Mouse (Mus musculus): ENCODE results near the gene Gm20696. TPM values are rescaled to one million over a fixed set of nuclear protein-coding genes. Genes with fewer than 3 reads are reported as not detected.

The Gm20696 gene
- polyA plus RNA-seq, 1 experiment from 2014 or later = 2.3 TPM

DNA sequence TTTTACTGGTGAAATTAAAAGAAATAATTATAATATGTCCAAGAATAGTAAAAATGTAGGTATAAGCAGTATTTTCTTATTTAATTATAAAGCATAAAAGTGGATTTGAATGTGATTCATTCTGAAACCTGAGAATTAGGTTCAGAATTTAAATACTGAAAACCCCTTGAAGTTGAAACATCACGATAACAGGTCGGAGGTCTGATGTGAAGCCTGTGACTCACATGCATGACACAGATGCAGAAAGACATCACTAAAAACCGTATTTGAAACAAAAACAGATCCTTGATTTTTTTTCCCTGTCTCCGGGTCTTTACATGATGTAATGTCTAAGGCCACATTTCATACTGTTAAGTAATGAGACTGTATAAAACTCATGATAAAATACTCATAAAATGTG, 325.7 kb downstream of the Gm20696 start:
- no peaks in the 10 kb centered on the region for H3K9me3 ChIP-seq (replicated peaks)
- WGBS = 84% methylated on average over 4 of the region's 4 CpGs
- no peak for ATAC-seq (ENCODE audit: low FRiP score)

DNA sequence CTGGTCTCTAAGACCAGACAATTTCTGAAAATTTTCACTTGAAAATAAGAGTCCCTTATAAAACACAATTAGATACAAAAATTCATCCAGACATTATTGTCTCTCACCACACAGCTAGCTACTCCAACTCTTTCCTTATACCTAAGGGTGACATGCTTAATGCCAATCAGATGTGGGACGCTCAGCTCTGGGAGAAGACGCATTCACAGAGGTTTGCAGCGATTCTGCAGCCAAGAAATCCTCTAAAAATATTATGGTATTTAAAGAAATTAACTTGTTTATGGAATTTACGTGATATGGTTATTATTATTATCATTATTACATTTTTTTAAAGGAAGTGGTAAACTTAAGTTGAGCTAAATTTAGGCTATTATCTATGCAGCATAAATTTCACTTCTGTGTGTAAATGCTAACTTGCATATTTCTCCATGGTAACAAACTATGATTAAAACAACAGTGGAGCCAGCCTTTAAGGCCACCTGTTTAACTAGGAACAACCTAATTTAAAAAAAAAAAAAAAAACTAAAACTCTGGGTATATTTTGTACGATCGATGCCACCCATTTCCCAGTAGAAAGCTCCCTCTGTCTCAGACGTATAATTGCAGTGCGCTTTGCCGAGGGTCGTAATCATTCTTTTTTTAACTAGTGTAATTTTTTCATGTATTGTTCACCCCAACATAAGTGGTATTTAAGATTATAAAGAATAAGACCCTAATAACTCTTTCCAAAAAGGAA, 326.4 kb downstream of the Gm20696 start:
- Histone ChIP-seq H3K4me2 (no peak overlapping the region), H3K27me3 (replicated peaks) (no peaks in the 10 kb centered on the region), H3K9me3 (replicated peaks) (no peaks in the 10 kb centered on the region), H3K4me1 (peaks cover 22% of the 10 kb centered on the region; the same call in 1 of the 2 replicates), H3K36me3 (no peaks in the 10 kb centered on the region), H3K4me3 (replicated peaks) (no peak overlapping the region), H3K9ac (replicated peaks) (no peak overlapping the region), H3K27ac (replicated peaks) (no peak overlapping the region)
- ATAC-seq (ENCODE audit: low FRiP score) = no peak
- 79% methylated on average over 10 of the region's 10 CpGs for WGBS

More for the DNA sequence above, 325.7 kb downstream of the Gm20696 start:
- Histone ChIP-seq H3K27ac (replicated peaks) (no peak overlapping the region), H3K27me3 (replicated peaks) (no peaks in the 10 kb centered on the region), H3K4me2 (no peak overlapping the region), H3K36me3 (no peaks in the 10 kb centered on the region), H3K9ac (replicated peaks) (no peak overlapping the region), H3K4me3 (replicated peaks) (no peak overlapping the region), H3K4me1 (peaks cover 18% of the 10 kb centered on the region; the same call in 1 of the 2 replicates)

DNA sequence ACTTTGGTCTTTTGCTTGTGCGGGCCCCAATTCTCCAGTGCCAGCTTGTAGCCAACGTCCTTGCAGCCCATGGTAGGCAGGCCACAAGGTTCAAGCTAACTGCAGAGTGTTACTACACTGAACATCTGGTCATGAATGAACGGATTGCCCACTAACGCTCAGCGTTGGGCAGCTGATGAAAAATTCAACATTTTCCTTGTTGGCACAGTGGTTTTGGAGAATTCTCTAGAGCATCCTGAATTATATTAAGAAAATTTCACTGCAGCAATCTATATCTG, 327.3 kb downstream of the Gm20696 start:
- Histone ChIP-seq H3K9me3 (replicated peaks) (no peaks in the 10 kb centered on the region), H3K27me3 (replicated peaks) (no peaks in the 10 kb centered on the region), H3K4me1 (peaks cover 22% of the 10 kb centered on the region; the same call in 1 of the 2 replicates), H3K9ac (replicated peaks) (no peak overlapping the region), H3K27ac (replicated peaks) (no peak overlapping the region), H3K4me3 (replicated peaks) (no peak overlapping the region), H3K4me2 (no peak overlapping the region), H3K36me3 (no peaks in the 10 kb centered on the region)
- no peak for ATAC-seq (ENCODE audit: low FRiP score)
- 27% methylated on average over 5 of the region's 5 CpGs for WGBS

DNA sequence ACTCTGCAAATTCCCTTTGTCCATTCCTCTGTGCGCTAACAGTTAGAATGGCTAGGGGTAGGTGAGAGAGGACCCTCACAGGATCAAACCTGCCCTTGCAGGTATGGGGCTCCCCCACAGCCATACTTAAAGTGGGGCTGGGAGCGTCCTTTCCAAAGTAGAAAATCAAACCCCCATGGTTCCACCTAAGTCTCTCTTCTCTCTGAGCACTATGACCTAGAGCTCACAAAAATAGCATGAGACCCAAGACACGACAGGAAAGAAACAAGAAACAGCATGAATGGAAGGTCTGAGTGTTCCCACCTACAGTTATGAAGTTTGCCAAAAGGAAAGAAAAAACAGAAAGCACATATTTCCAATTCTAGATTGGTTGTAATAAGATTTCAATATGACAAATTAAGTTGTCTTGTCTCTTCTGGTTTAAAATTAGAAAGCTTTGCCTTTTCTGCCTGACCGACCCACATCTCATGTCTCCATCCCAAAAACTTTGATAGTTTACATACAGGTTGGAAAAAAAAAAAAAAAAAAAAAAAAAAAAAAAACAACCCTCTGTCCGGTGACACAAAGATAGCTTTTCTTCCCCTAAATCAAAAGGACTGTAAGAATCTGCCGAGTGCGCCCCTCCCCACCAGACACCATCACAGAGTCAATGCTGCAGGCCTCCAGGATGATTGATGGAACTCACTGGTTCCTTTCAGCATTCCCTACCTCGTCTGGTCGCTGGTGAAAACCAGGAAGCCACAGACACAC, 327.8 kb downstream of the Gm20696 start:
- H3K4me2 ChIP-seq = no peak overlapping the region
- no peak overlapping the region for H3K9ac ChIP-seq (replicated peaks)
- H3K4me1 ChIP-seq = peaks cover 22% of the 10 kb centered on the region; the same call in 1 of the 2 replicates
- no peaks in the 10 kb centered on the region for H3K9me3 ChIP-seq (replicated peaks)
- no peak overlapping the region for H3K27ac ChIP-seq (replicated peaks)
- WGBS = 44% methylated on average over 9 of the region's 9 CpGs
- ATAC-seq (ENCODE audit: low FRiP score) = no peak
- no peaks in the 10 kb centered on the region for H3K36me3 ChIP-seq
- H3K4me3 ChIP-seq (replicated peaks) = no peak overlapping the region
- no peaks in the 10 kb centered on the region for H3K27me3 ChIP-seq (replicated peaks)

DNA sequence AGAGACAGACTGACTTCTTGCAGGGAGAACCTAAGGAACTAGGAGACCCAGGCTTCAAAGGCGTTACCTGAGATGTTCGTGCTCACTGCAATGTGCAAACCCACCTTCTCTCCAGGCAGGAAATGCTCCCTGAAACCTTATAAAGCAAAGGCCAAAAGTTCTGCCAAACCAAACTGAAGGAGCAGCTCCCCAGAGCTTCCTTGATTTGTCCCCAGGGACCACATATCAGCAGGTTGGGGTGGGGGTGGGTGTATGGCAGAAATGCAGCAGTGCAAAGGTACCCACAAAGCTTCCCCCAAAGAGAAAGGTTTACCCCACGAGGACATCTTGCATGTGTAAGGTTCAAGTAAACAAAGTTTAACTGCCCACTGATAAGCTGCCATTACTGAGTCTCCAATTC, 328.4 kb downstream of the Gm20696 start:
- Histone ChIP-seq H3K9me3 (replicated peaks) (no peaks in the 10 kb centered on the region), H3K4me2 (no peak overlapping the region), H3K4me1 (peaks cover 22% of the 10 kb centered on the region; the same call in 1 of the 2 replicates), H3K36me3 (no peaks in the 10 kb centered on the region), H3K27ac (replicated peaks) (no peak overlapping the region), H3K9ac (replicated peaks) (no peak overlapping the region), H3K27me3 (replicated peaks) (no peaks in the 10 kb centered on the region), H3K4me3 (replicated peaks) (no peak overlapping the region)
- WGBS = 63% methylated on average over 3 of the region's 3 CpGs
- no peak for ATAC-seq (ENCODE audit: low FRiP score)

DNA sequence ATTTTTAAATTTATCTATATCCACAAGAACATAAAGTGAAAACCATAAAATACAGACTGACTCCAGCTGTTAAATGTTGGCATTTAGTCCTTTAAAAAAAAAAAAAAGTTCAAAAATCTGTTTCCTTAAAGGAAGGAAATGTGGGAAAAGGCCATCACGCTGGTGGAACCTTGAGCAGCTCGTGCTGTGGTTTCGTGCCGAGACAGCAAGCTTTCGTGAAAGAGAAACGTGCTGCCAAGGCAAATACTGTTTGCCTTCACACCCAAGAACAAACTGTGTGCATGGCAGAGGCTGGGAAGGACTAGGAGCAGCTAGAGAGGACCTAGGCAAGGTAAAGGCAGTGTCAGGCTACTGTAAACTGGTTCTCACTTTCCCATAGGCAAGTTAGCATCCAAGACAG, 329.0 kb downstream of the Gm20696 start:
- Histone ChIP-seq H3K27me3 (replicated peaks) (no peaks in the 10 kb centered on the region), H3K9ac (replicated peaks) (no peak overlapping the region), H3K27ac (replicated peaks) (no peak overlapping the region), H3K4me1 (peaks cover 22% of the 10 kb centered on the region; the same call in 1 of the 2 replicates), H3K4me3 (replicated peaks) (no peak overlapping the region), H3K36me3 (no peaks in the 10 kb centered on the region), H3K9me3 (replicated peaks) (no peaks in the 10 kb centered on the region), H3K4me2 (no peak overlapping the region)
- no peak for ATAC-seq (ENCODE audit: low FRiP score)
- WGBS = 52% methylated on average over 6 of the region's 6 CpGs

DNA sequence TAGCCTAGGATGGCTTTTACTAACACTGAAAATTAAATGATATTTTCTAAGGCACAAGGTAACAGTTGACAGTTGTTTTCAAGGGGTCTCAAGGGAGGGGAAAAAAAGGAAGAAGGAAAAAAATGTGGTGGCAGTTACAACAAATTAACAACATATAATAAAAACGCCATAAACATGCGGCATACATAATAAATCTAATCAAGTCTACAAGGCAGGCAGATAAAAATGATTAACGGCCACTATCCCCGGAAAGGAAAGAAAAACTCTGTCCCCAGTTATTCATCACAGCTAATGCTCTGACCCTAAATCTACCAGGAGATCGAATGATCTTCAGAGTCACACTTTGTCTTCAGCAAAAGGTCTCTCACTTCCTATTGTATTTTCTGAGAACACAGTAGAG, 330.4 kb downstream of the Gm20696 start:
- H3K4me2 ChIP-seq = no peak overlapping the region
- 26% methylated on average over 5 of the region's 5 CpGs for WGBS
- H3K9me3 ChIP-seq (replicated peaks) = no peaks in the 10 kb centered on the region
- H3K27ac ChIP-seq (replicated peaks) = no peak overlapping the region
- no peak overlapping the region for H3K9ac ChIP-seq (replicated peaks)
- H3K4me3 ChIP-seq (replicated peaks) = no peak overlapping the region
- peaks cover 22% of the 10 kb centered on the region; the same call in 1 of the 2 replicates for H3K4me1 ChIP-seq
- no peaks in the 10 kb centered on the region for H3K27me3 ChIP-seq (replicated peaks)
- ATAC-seq (ENCODE audit: low FRiP score) = no peak
- no peaks in the 10 kb centered on the region for H3K36me3 ChIP-seq

DNA sequence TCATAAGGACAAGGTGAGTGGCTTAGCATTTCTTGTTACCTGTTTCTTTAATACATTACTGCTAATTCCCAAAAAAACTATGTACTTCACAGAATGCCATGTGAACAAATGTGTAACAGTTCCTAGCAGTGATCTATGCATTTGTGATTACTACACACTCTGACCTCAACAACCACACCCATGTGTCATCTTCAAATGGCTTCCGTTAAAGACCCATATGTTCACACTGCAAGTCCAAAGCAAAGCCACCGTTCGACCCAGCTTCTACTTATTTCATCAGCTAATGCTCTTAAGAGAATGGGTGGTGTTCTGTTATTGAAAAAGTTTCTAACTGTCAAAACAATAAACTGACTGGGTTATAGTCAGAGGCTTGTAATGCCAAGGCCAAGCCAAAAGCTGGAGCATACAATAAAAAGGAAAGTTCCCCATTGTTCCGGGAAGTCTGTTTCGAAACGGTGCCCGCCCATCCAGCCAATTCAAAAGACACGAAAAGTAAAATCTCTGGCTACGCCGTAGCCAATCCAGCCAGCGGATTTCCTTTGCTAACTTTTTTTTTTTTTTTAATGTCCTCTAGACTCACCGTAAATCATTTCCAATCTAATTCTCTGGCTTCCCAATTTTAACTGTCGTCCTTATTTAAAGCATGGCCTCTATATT, 331.3 kb downstream of the Gm20696 start:
- 26% methylated on average over 13 of the region's 13 CpGs for WGBS

DNA sequence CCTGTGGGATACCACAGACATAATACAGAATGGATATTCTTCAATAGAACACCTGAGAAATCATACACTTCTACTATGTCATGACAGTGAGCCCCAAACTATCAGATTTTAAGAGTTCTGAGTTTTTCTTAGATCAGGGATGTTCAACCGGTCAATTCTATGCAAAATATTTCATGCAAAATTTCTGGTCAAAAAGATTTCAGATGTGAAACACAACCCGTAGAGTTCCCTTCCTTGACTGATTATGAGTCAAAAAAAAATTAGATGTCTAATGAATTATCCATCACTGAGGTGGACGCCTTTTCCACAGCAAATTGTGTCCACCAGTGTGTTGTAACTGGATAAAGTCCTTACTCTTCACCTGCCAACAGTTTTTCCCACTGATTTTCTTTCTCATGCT, 332.3 kb downstream of the Gm20696 start:
- H3K36me3 ChIP-seq = no peaks in the 10 kb centered on the region
- no peak overlapping the region for H3K4me3 ChIP-seq (replicated peaks)
- no peaks in the 10 kb centered on the region for H3K9me3 ChIP-seq (replicated peaks)
- 97% methylated on average over 3 of the region's 3 CpGs for WGBS
- ATAC-seq (ENCODE audit: low FRiP score) = no peak
- no peak overlapping the region for H3K4me2 ChIP-seq
- peaks cover 18% of the 10 kb centered on the region; the same call in 1 of the 2 replicates for H3K4me1 ChIP-seq
- H3K27me3 ChIP-seq (replicated peaks) = no peaks in the 10 kb centered on the region
- H3K27ac ChIP-seq (replicated peaks) = no peak overlapping the region
- H3K9ac ChIP-seq (replicated peaks) = no peak overlapping the region

More for the DNA sequence above, 331.3 kb downstream of the Gm20696 start:
- Histone ChIP-seq H3K27me3 (replicated peaks) (no peaks in the 10 kb centered on the region), H3K4me1 (peaks cover 22% of the 10 kb centered on the region; the same call in 1 of the 2 replicates), H3K4me3 (replicated peaks) (no peak overlapping the region), H3K36me3 (no peaks in the 10 kb centered on the region), H3K9ac (replicated peaks) (no peak overlapping the region), H3K4me2 (no peak overlapping the region), H3K9me3 (replicated peaks) (no peaks in the 10 kb centered on the region), H3K27ac (replicated peaks) (no peak overlapping the region)
- no peak for ATAC-seq (ENCODE audit: low FRiP score)

DNA sequence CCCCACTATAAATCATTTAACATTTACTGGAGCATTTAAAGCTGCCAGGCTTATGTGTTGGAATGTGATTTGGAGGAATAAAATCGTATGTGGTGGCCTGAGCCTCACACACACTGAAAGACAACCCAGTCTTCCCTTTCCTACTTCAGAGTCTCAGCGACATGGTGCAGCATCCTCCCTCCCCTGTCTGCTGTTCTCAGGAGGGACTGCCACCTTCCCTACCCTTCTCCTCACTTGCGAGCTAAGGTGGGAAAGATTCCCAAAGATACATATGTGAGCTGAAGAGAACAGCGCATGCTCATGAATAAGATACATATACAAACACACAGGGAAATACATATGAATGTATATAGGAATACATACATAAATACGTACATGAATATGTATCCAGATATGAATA, 333.5 kb downstream of the Gm20696 start:
- Histone ChIP-seq H3K4me2 (no peak overlapping the region), H3K9ac (replicated peaks) (no peak overlapping the region), H3K9me3 (replicated peaks) (no peaks in the 10 kb centered on the region), H3K4me1 (peaks cover 14% of the 10 kb centered on the region; the same call in 1 of the 2 replicates), H3K36me3 (no peaks in the 10 kb centered on the region), H3K4me3 (replicated peaks) (no peak overlapping the region), H3K27ac (replicated peaks) (no peak overlapping the region), H3K27me3 (replicated peaks) (no peaks in the 10 kb centered on the region)
- ATAC-seq (ENCODE audit: low FRiP score) = no peak
- 85% methylated on average over 5 of the region's 5 CpGs for WGBS

DNA sequence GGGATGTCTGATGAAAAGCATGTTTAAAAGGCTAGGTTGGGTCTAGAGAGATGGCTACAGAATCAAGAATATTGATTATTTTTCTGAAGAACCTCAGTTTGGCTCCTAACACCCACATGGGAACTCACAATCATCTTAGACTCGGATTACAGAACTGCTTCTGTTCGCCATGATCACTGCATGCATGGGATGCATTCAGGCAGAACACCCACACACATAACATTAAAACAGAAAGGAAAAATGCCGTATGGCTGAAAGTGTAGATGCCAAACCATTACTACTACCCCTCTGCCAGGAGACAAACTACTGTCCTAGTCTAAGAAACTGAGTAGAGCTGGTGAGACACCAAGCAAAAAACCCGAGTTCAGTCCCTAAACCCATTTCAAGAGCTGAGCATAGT, 336.4 kb downstream of the Gm20696 start:
- no peaks in the 10 kb centered on the region for H3K9me3 ChIP-seq (replicated peaks)
- H3K9ac ChIP-seq (replicated peaks) = no peak overlapping the region
- H3K27ac ChIP-seq (replicated peaks) = no peak overlapping the region
- no peaks in the 10 kb centered on the region for H3K27me3 ChIP-seq (replicated peaks)
- whole genome bisulfite sequencing = 83% methylated on average over 4 of the region's 4 CpGs
- ATAC-seq (ENCODE audit: low FRiP score) = no peak
- no peak overlapping the region for H3K4me3 ChIP-seq (replicated peaks)
- no peaks in the 10 kb centered on the region for H3K36me3 ChIP-seq
- H3K4me1 ChIP-seq = no peaks in the 10 kb centered on the region
- no peak overlapping the region for H3K4me2 ChIP-seq

DNA sequence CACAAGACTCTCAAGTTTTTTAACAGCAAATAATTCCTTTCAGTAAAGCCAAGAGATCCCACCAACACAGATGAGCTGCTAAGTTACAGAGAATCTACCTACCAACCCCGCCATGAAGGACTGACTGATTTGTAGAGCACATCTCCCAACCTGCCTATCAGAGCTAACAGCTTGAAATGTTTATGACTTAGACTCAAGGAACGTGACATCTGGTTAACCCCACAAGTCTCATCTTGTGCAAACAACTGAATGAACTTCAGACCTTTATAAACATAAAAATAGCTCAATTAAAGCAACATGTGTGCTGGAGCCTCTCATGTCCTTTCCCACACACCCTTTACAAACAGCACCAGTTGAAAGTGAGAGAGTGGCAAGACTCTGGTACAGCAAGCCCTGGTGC, 338.0 kb downstream of the Gm20696 start:
- ATAC-seq (ENCODE audit: low FRiP score) = no peak
- Histone ChIP-seq H3K27ac (replicated peaks) (no peak overlapping the region), H3K9ac (replicated peaks) (no peak overlapping the region), H3K36me3 (no peaks in the 10 kb centered on the region), H3K4me2 (no peak overlapping the region), H3K4me1 (no peaks in the 10 kb centered on the region), H3K4me3 (replicated peaks) (no peak overlapping the region), H3K27me3 (replicated peaks) (no peaks in the 10 kb centered on the region), H3K9me3 (replicated peaks) (no peaks in the 10 kb centered on the region)
- WGBS = 68% methylated on average over 2 of the region's 2 CpGs

Data from neural tube, embryonic 15.5 days (tissue).